Mouse (Mus musculus) MEL (cell line): ENCODE measurements around the gene Ubap1l.

Experiments used
- CHD1 ChIP-seq: IDR thresholded peaks from 2 replicates; pipeline ENCODE4 v1.6.1; 2012; ENCODE audit warnings: low read depth, mild to moderate bottlenecking, inconsistent platforms, low read length, improper control_type of control experiment
- CTCF ChIP-seq, 3 experiments: IDR thresholded peaks in 2 of 3; conservative IDR thresholded peaks in 1 of 3; 2 replicates each; pipeline ENCODE4 v1.5.1; 2011 to 2012; ENCODE audit warnings: low read length in 3 of 3, low read depth in 2 of 3, mild to moderate bottlenecking in 2 of 3, improper control_type of control experiment in 1 of 3, inconsistent platforms in 1 of 3, mixed read lengths in 1 of 3, moderate library complexity in 1 of 3; ENCODE audit not compliant: control insufficient read depth in 1 of 3, insufficient read depth in 1 of 3, poor library complexity in 1 of 3, severe bottlenecking in 1 of 3
- ELF1 ChIP-seq: IDR thresholded peaks from 2 replicates; pipeline ENCODE4 v1.6.1; 2014; ENCODE audit warnings: low read depth, mild to moderate bottlenecking, inconsistent platforms, low read length, improper control_type of control experiment, moderate library complexity
- HCFC1 ChIP-seq: IDR thresholded peaks from 2 replicates; pipeline ENCODE4 v1.6.1; 2012; ENCODE audit warnings: low read depth, mild to moderate bottlenecking, inconsistent platforms, low read length, improper control_type of control experiment, moderate library complexity
- MXI1 ChIP-seq: IDR thresholded peaks from 2 replicates; pipeline ENCODE4 v1.6.1; 2011; ENCODE audit warnings: mild to moderate bottlenecking, low read depth, low read length, improper control_type of control experiment
- NELFE ChIP-seq: IDR thresholded peaks from 2 replicates; pipeline ENCODE4 v1.6.1; 2011; ENCODE audit warnings: low read depth, low read length, improper control_type of control experiment
- NRF1 ChIP-seq: IDR thresholded peaks from 2 replicates; pipeline ENCODE4 v1.6.1; 2014; ENCODE audit warnings: low read depth, mild to moderate bottlenecking, inconsistent platforms, low read length, improper control_type of control experiment, moderate library complexity; ENCODE audit not compliant: poor library complexity, insufficient read depth, severe bottlenecking
- POLR2A ChIP-seq, 2 experiments: IDR thresholded peaks; 2 replicates each; pipeline ENCODE4 v1.6.1; 2011 to 2012; ENCODE audit warnings: low read length in 2 of 2, mild to moderate bottlenecking in 2 of 2, control low read depth in 1 of 2, improper control_type of control experiment in 1 of 2, low read depth in 1 of 2, moderate library complexity in 1 of 2; ENCODE audit not compliant: control insufficient read depth in 1 of 2, insufficient read depth in 1 of 2, poor library complexity in 1 of 2
- POLR2AphosphoS5 ChIP-seq: IDR thresholded peaks from 2 replicates; pipeline ENCODE4 v1.6.1; 2012; ENCODE audit warnings: low read depth, borderline replicate concordance, mild to moderate bottlenecking, inconsistent platforms, low read length, moderate library complexity, mixed read lengths
- SIN3A ChIP-seq: IDR thresholded peaks from 2 replicates; pipeline ENCODE4 v1.6.1; 2012; ENCODE audit warnings: low read length, improper control_type of control experiment, inconsistent platforms
- TCF12 ChIP-seq: IDR thresholded peaks from 2 replicates; pipeline ENCODE4 v1.6.1; 2014; ENCODE audit warnings: low read depth, mild to moderate bottlenecking, inconsistent platforms, low read length, improper control_type of control experiment, moderate library complexity
- ZNF384 ChIP-seq: IDR thresholded peaks from 2 replicates; pipeline ENCODE4 v1.6.1; 2012; ENCODE audit warnings: low read depth, mild to moderate bottlenecking, inconsistent platforms, low read length, improper control_type of control experiment

DNA sequence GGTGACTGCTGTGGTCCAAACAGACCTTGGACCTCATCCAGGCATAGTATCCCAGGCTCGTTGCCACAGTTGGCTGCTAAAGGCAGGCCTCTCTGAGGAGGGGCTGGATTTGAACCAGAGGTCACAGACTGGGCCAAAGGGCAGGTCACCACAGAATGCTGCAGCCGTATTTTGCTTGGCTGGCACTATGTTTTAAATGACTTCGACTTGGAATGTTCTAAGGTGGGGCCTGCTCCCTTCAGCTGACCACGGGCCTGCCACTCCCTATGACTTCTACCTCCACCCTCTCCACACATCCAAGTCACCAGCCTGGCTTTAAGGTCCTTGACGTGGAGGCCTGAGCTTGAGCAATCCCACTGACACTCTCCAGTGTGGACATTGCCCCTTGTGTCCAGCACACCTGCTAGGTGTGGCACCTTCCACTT lies 48.0 kb downstream of the Ubap1l start:
- no peak for TF ChIP-seq CTCF (IDR thresholded peaks at IDR 0.05 in 2 of 3, conservative IDR thresholded peaks at IDR 0.05 in 1 of 3; ENCODE audit: control insufficient read depth in 1 of 3, insufficient read depth in 1 of 3, low read depth in 2 of 3, low read length in 3 of 3, poor library complexity in 1 of 3, severe bottlenecking in 1 of 3)
- no peak for TF ChIP-seq POLR2AphosphoS5
- TF ChIP-seq ELF1: no peak
- TF ChIP-seq POLR2A (IDR thresholded peaks at IDR 0.05; ENCODE audit: control insufficient read depth in 1 of 2, insufficient read depth in 1 of 2, low read depth in 1 of 2, low read length in 2 of 2, poor library complexity in 1 of 2): no peak
- TF ChIP-seq NRF1: no peak
- TF ChIP-seq MXI1: no peak
- no peak for TF ChIP-seq HCFC1
- TF ChIP-seq TCF12: no peak
- no peak for TF ChIP-seq ZNF384
- TF ChIP-seq SIN3A: no peak
- TF ChIP-seq CHD1: no peak
- TF ChIP-seq NELFE: no peak
